Mouse (Mus musculus): ENCODE results near the gene Arhgap25. TPM values are rescaled to one million over a fixed set of nuclear protein-coding genes. Genes with fewer than 3 reads are reported as not detected.

Arhgap25 gene
- polyA plus RNA-seq, 1 experiment, result 1.4 TPM

DNA sequence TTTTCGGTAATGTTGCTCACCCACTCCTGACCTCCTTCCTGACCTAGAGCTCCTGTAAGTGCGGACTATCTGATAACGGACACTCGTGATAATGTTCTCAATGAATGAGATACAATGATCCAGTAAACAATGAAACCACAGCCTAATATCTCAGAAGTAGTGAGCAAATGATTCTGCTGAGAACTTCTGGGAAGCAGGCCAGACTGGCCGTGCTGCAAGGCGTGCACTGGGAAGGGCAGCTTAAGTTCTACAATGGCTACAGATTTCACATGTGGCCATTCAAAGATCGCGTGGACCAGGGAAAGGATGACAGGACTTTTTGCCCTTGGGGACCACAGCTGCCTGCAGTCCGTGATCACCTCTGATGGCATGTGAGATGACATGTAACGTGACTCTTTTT is 64.7 kb downstream of the Arhgap25 start:
- DNase-seq (ENCODE audit: low read depth), result no peak
- TF ChIP-seq CTCF (IDR thresholded peaks at IDR 0.05; ENCODE audit: borderline replicate concordance, extremely low read depth, insufficient read depth, insufficient read length) (no peak), POLR2A (IDR thresholded peaks at IDR 0.05; ENCODE audit: borderline replicate concordance, extremely low read depth, insufficient read depth, insufficient read length, poor library complexity, severe bottlenecking) (no peak)

DNA sequence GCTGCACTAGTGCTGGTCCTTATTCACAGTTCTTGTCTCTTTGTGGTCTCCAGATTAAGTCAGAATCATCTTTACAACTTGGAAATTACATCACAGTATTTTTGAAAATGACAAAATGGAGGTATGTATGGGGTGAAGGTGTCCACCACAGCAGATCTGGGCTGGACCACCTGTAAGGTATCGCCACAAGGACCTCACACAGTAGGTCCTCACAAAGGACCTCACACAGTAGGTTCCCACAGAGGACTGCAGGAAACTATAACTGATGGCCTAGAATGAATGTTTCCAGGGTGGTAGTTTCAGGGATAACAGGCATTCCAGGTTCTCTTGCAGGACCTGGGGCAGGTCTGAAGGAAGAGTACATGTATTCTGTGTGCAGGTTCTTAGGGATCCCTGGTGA is 65.7 kb downstream of the Arhgap25 start:
- TF ChIP-seq POLR2A (IDR thresholded peaks at IDR 0.05; ENCODE audit: borderline replicate concordance, extremely low read depth, insufficient read depth, insufficient read length, poor library complexity, severe bottlenecking) (no peak), CTCF (IDR thresholded peaks at IDR 0.05; ENCODE audit: borderline replicate concordance, extremely low read depth, insufficient read depth, insufficient read length) (no peak)
- no peak for DNase-seq (ENCODE audit: low read depth)

DNA sequence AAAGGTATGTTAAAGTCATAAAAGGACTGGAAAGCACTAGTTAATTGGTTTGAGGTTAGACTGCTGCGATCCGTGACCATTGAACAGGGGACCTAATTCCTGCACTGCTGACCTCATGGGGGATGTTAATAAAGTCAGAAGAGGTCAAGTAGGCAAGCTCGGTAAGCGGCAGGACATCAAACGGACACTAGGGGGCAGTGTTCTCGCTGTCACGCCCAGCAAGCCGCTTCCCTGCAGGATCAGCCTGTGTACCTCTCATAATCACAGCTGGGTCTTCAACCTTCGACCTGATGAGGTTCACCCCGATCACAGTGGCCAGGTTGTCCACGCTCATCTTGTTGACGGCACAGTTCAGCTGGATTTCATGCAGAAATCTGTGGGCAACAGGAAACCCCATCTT is 66.8 kb downstream of the Arhgap25 start:
- TF ChIP-seq POLR2A (IDR thresholded peaks at IDR 0.05; ENCODE audit: borderline replicate concordance, extremely low read depth, insufficient read depth, insufficient read length, poor library complexity, severe bottlenecking), result no peak
- TF ChIP-seq CTCF (IDR thresholded peaks at IDR 0.05; ENCODE audit: borderline replicate concordance, extremely low read depth, insufficient read depth, insufficient read length), result peak; percentile 96
- DNase-seq (ENCODE audit: low read depth), result peak; percentile 78

DNA sequence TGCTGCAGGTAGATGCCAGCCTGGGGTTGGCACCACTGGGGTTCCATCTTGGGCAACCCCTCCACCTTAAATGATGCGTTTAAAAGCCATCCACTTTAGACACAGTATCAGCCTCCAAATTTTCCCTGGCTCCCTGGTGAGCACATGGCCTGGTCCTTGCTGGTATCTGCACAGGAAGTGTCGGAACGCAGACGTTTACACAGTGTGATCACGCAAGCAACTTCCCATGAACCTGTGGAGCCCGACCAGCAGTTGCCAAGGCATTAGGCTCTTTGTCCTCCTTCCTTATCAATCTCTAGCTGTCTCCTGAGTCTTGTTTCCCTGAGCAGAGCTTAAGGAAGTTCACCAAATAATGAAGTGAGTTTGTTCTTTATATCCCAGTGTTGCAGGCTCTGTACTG is 77.6 kb downstream of the Arhgap25 start:
- no peak for DNase-seq (ENCODE audit: low read depth)
- no peak for TF ChIP-seq CTCF (IDR thresholded peaks at IDR 0.05; ENCODE audit: borderline replicate concordance, extremely low read depth, insufficient read depth, insufficient read length)

DNA sequence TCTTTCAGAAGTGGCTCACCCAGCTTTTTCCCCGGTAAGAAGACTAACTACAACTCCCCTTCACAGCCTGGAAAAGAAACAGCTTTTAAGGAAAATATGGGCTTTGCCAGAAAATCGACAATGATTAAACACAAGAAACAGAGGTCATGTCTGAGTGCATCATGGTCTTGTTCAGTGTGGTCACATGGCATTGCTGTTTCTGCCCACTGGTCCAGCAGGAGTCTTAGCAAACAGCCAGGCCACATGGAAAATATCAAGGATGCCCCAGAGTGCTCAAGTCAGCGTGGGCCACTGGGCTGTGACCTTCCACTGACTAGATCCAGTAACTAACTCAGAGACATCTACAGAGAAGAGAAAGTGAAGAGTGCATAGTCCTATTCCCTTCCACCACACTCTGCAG is 81.3 kb downstream of the Arhgap25 start:
- DNase-seq (ENCODE audit: low read depth), result no peak
- TF ChIP-seq CTCF (IDR thresholded peaks at IDR 0.05; ENCODE audit: borderline replicate concordance, extremely low read depth, insufficient read depth, insufficient read length) (no peak), POLR2A (IDR thresholded peaks at IDR 0.05; ENCODE audit: borderline replicate concordance, extremely low read depth, insufficient read depth, insufficient read length, poor library complexity, severe bottlenecking) (no peak)

DNA sequence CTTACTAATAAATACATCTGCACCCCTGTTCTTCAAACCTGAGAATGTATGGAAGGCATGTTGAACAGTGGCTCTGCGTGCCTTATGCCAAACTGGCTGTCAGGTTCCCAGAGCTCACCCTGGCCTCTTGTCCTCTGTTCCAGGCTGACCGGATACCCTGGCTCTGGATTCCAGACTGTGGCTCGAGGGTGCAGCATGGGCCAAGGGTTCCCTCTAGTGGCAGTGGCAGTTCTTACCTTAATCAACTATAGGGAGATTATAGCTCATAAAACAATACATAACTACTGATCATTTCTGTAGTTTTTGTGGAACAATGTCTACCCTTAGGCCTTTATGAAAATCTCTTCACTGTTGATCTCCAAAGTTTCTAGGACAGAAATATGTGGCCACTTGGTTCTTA is 82.0 kb downstream of the Arhgap25 start:
- DNase-seq (ENCODE audit: low read depth), result no peak

DNA sequence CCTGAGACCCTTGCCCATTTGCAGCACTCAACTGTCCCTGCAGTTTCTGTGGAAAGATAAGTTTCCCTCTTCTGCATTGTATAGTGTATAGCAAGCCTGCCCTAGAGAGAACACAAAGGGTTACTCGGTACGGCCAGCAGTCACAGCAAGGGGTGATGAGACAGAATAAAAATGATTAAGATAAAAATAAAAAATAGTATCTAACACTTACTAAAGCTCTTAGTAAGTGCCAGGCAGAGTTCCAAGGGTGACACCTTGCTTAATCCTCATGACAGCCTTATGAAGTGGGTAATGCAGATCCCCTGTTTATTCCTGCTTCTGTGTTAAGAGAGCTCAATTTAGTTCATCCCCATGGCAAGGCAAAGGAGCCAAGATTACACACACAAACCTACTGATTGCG is 83.5 kb downstream of the Arhgap25 start:
- no peak for DNase-seq (ENCODE audit: low read depth)
- TF ChIP-seq POLR2A (IDR thresholded peaks at IDR 0.05; ENCODE audit: borderline replicate concordance, extremely low read depth, insufficient read depth, insufficient read length, poor library complexity, severe bottlenecking) (no peak), CTCF (IDR thresholded peaks at IDR 0.05; ENCODE audit: borderline replicate concordance, extremely low read depth, insufficient read depth, insufficient read length) (no peak)

More for the DNA sequence above, 82.0 kb downstream of the Arhgap25 start:
- TF ChIP-seq POLR2A (IDR thresholded peaks at IDR 0.05; ENCODE audit: borderline replicate concordance, extremely low read depth, insufficient read depth, insufficient read length, poor library complexity, severe bottlenecking), result no peak
- TF ChIP-seq CTCF (IDR thresholded peaks at IDR 0.05; ENCODE audit: borderline replicate concordance, extremely low read depth, insufficient read depth, insufficient read length), result peak; percentile 41; the same call in 1 of the 2 replicates

DNA sequence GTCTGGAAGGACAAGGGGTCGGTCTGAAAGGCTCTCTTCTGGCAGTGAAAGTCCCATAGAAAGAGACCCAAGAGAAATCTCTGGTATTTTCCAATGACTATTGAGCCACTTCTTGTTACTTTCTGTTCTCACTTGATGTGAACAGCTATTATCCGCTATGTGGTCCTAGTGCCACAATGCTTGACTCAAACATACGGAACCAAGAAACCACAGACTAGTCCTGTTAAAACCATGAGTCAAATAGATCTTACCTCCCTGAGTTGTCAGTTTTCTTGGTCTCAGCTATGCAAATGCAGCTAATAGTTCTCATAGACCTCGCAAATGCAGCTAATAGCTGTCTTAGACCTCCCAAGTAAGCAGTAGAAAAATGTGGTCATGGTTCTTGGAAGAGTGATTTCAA is 85.8 kb downstream of the Arhgap25 start:
- no peak for DNase-seq (ENCODE audit: low read depth)
- TF ChIP-seq POLR2A (IDR thresholded peaks at IDR 0.05; ENCODE audit: borderline replicate concordance, extremely low read depth, insufficient read depth, insufficient read length, poor library complexity, severe bottlenecking) (no peak), CTCF (IDR thresholded peaks at IDR 0.05; ENCODE audit: borderline replicate concordance, extremely low read depth, insufficient read depth, insufficient read length) (no peak)

DNA sequence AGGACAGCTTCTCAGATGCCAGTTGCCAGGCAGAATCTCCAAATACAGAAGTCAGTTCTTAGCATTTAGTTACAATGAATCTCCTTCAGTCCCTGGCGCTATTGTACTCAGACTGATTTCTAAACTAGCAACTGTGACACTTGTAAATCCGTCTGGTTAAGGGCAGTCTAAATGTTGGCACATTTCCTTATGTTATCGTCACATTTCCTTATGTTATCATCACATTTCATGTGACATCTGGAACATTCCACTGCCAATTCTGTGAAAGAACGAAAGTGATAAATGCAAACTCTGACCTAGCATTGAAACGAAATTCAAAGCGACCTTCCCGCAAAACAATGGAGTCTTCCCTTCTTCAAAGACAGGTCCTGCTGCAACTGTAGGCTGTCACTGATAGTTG is 87.8 kb downstream of the Arhgap25 start:
- peak; percentile 58 for DNase-seq (ENCODE audit: low read depth)

DNA sequence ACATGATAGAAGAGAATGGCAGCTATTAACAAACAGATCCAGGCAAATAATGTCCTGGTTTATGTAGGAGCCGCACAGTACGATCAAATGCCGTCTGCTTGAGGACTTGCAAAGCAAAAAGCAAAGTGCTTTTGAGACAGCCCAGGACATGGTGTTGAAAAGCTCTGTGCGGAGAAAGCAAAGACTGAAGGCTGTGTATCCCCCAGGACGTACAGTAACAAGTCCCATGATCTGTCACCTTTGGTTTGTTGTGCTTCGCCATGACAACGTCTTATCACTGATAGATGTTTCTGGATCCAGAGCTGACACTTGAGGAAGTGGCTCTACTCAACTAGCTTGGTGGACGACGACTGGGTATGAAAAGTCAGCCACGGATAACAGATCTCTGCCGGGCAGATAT is 89.8 kb downstream of the Arhgap25 start:
- no peak for DNase-seq (ENCODE audit: low read depth)
- TF ChIP-seq POLR2A (IDR thresholded peaks at IDR 0.05; ENCODE audit: borderline replicate concordance, extremely low read depth, insufficient read depth, insufficient read length, poor library complexity, severe bottlenecking) (no peak), CTCF (IDR thresholded peaks at IDR 0.05; ENCODE audit: borderline replicate concordance, extremely low read depth, insufficient read depth, insufficient read length) (no peak)

More for the DNA sequence above, 87.8 kb downstream of the Arhgap25 start:
- TF ChIP-seq POLR2A (IDR thresholded peaks at IDR 0.05; ENCODE audit: borderline replicate concordance, extremely low read depth, insufficient read depth, insufficient read length, poor library complexity, severe bottlenecking), result no peak
- TF ChIP-seq CTCF (IDR thresholded peaks at IDR 0.05; ENCODE audit: borderline replicate concordance, extremely low read depth, insufficient read depth, insufficient read length), result no peak

DNA sequence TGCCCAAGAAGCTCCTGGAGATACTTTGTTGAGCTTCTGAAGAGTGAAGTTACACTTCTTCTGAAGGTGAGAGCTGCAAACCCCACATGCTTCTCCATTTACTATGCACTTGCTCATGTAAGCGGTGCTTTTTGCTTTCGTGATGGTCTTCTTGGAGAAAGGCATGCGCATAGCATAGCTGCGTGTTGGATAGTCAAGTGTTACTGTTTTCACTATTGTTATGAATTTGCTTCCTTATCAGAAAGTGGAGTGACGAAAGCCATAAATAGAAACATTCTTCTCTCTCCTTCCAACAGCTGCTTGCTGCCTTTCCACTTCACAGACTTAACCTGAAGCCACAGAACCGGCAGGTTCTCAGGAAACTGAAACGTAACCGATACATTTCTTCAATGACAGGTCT is 96.3 kb downstream of the Arhgap25 start:
- no peak for DNase-seq (ENCODE audit: low read depth)
- TF ChIP-seq CTCF (IDR thresholded peaks at IDR 0.05; ENCODE audit: borderline replicate concordance, extremely low read depth, insufficient read depth, insufficient read length) (no peak), POLR2A (IDR thresholded peaks at IDR 0.05; ENCODE audit: borderline replicate concordance, extremely low read depth, insufficient read depth, insufficient read length, poor library complexity, severe bottlenecking) (no peak)

DNA sequence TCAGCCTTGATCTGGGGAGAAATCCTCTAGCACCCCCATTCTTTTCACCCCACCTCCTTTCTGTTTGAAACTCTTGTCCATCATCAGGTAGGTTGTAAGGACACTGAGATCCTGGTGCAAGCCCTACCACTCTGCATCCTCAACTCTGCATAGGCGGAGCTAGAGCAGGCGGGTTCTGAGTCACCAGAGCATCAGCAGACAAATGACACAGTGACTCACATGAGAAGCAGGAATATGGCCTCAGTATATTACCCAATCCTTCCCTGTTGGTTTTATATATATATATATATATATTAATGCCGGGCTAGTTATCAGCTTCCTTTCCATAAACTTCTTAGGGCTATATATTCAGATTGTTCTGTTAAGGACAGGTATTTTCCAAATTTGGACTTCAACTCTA is 97.3 kb downstream of the Arhgap25 start:
- DNase-seq (ENCODE audit: low read depth), result no peak
- TF ChIP-seq POLR2A (IDR thresholded peaks at IDR 0.05; ENCODE audit: borderline replicate concordance, extremely low read depth, insufficient read depth, insufficient read length, poor library complexity, severe bottlenecking), result no peak
- no peak for TF ChIP-seq CTCF (IDR thresholded peaks at IDR 0.05; ENCODE audit: borderline replicate concordance, extremely low read depth, insufficient read depth, insufficient read length)

Measured in brain, embryonic 14.5 days (tissue).